Mouse (Mus musculus): ENCODE results near the gene Zfyve19.
A peak's percentile ranks its signal among the peaks of the same experiment; 100 is the strongest.

Gene Zfyve19

DNA sequence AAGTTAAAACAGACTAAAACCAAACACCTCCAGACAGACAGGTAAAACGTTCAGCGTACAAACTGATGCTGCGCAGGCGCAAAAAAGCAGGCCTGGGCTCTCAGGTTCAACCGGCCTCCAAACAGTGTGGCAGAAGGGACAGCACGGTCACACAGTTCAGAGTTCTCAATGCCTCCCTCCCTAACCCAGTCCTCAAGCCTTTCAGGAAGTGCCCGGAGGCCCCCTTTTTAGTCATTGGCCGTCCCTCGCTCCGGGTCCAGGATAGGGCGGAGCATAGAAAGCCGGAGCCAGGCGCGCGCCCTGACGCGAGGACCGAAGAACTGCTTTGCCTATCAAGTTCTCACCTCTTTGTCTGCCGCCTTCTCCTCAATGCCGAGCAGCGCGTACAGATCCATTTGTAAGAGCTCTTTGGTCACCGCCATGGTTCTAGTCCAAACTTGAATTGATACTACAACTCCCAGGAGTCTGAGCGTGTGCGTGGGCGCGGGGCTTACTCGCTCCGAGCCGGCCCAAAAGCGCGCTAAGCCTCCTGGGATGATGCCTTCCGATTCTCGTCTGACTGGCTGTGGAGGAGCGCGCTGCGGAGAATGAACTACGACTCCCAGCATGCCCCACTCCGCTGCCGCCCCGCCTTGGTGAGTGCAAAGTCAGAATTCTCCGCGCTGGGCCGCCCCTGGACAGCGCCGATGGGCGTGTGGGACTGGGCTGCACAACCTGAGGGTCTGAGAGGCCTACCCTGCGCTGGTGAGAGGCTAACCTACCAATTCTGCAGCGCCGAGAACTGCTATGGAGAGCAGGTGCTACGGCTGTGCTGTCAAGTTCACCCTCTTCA is at the start of gene Zfyve19, which contains the start of gene Dnajc17:
Gene Zfyve19, plus strand, starts transcription at position 274 of the 832 bp plus-strand sequence.
Gene Dnajc17, minus strand, starts transcription at position 452 of the 832 bp plus-strand sequence.
- peak; percentile 94 for DNase-seq (ENCODE audit: low read depth)

DNA sequence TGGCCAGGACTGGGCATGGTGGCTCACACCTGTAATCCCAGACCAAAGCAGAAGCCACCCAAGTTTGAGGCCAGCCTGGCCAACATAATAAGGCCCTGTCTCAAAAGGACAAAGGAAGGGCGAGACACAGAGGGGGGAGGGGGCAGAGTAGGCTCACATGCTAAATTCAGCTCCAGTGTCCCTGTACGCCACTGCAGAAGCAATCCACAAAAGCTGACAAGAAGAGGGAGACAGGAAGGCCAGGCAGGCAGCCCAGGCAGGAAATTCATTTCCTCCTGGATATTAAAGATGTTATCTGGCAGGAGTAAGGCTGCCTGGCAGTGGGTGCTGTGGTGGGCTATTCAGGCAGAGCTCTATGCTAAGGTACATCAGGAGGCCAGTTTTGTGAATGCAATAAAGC is 47.2 kb upstream of the Zfyve19 start:
- no peak for DNase-seq (ENCODE audit: low read depth)

DNA sequence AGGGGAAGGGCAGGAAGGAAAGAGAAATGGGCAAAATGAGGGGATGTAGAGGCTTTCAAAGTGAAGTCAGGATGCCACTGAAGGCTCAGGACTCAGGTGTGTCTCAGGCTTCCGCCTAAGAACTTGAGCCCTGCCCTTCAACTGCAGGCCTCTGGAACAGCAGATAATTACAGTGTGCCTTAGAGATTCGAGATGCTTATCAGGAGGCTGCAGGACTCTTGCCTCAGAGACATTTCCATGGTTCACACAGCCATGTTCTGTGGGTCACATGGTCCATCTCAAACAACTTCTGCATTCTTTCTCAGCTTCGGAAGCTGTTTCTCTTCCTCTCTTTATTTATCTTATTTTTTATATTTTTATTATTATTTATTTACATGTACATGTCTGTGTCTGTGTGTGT is 45.3 kb upstream of the Zfyve19 start:
- DNase-seq (ENCODE audit: low read depth), result peak; percentile 64

DNA sequence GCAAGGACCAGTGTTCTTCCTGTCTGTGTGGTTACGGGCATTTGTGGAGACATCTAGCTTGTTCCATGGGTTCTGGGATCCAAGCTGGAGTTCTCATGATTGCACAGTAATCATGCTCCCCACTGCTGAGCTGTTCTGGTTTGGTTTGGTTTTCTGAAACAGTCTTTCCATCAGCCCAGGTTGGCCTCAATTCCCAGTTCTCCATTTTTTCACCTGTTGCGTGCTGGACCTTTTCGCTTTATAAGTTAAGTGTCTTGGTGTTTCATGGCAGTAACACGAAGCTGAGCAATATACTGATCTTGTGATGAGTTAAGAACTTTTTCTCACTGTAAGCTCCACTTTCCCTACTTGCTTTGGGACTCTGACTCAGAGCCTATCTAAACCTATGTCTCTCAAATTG is 44.4 kb upstream of the Zfyve19 start:
- DNase-seq (ENCODE audit: low read depth), result no peak

DNA sequence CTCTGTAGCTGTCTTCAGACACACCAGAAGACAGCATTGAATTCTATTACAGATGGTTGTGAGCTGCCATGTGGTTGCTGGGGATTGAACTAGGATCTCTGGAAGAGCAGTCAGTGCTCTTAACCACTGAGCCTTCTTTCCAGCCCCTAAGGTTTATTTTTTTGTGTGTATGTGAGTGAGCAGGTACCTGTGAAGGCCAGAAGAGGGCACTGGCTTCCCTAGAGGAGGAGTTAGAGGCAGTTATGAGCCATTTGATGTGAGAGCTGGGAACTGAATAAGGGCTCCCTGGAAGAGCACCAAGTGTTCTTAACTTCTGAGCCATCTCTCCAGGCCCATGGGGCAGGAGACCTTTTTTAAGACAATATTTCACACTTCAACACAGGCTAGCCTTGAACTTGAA is 43.0 kb upstream of the Zfyve19 start:
- DNase-seq (ENCODE audit: low read depth), result no peak

DNA sequence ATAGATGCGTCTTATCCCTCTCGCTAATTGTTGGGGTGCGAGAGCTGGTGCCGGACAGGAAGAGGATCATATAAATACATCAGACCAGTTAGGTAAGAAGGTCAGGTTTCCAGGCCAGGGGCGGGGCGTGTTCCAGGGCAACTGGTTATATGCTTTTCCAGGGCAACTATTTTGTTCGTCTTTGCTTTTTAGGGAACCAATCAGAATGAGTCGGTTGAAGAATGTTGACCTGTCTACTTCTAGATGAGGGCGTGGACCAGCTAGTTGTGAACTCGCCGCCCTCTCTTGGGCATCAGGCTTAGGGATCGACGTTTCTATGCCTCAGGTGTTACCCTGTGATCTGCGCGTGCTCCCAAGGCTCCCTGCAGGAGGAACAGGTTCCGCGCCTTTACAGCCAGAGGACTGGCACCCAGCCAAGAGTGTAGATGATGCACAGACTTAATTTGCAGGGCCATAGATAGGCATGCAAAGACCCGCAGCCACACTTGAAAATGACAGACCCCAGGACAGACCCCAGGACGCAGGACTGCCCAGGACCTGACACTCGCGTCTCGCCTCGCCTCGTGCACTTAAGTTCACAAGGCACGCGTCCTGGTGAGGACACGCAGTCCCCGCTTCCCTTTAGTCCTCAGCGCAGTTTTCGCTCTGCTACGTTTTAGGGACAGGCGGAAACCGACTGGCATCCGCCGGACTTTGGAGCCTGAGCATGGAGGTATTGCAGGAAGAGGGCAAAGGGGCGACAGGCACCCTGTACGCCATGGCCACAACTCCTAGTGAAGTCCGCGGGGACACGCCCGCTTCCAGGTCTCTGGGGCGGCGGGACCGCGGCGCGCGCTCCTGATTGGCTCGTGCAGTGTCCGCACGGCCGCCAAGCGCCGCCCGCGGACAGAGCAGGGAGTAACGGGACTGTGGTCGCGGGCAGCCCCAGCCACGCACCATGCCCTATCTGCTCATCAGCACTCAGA is 41.2 kb upstream of the Zfyve19 start, which contains the start of gene Gchfr:
Gene Gchfr, plus strand, starts transcription at position 873 of the 965 bp plus-strand sequence.
- DNase-seq (ENCODE audit: low read depth), result no peak

DNA sequence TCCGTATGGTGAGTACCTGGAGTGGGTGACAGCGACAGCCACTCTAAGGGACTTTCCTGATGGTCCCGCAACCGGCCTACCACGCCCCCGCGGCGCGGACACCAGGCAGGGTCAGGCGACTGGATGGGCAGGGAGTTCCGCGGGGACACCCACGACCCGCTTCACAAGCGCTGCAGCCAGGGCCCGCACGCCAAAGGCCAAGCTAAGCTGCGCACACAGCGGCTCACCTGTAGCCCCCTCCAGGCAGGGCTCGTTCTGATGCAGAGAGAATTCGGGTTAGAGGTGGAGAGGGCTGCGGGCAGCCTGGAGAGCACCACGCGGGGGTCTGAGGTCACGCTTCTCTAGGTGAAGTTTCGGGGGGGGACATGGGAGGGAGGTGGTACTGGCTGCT is 40.6 kb upstream of the Zfyve19 start:
- DNase-seq (ENCODE audit: low read depth), result no peak

DNA sequence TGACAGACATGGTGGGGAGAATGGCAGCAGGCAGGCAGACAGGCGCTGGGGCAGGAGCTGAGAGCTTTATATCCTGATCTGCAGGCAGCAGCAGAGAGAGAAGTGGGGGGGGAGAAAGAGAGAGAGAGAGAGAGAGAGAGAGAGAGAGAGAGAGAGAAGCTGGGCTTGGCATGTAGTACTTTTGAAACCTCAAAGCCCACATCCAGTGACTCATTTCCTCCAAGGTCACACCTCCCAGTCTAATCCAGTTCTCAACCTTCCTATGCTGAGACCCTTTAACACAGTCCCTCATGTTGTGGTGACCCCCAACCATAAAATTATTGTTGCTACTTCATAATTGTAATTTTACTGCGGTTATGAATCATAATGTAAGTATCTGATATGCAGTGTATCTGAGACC is 38.1 kb upstream of the Zfyve19 start:
- no peak for DNase-seq (ENCODE audit: low read depth)

DNA sequence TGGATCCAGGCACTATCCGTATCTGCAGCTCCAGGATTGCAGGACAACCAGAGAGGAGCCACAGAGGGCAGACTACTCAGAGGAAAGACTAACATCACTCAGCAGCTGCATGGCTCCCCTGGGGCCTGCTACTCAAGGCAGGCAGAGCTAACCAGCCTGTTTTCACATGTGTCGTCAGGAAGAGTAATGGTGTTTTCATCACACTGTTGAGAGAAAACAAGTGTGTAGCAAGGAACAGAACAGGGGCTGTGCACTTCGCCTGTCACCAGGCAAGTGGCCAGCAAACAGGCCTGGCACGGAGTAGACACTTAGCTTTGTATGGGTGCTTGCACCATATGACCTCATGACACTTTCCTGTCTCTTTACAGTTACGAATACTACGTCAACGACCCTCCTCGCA is 36.8 kb upstream of the Zfyve19 start:
- DNase-seq (ENCODE audit: low read depth), result no peak

DNA sequence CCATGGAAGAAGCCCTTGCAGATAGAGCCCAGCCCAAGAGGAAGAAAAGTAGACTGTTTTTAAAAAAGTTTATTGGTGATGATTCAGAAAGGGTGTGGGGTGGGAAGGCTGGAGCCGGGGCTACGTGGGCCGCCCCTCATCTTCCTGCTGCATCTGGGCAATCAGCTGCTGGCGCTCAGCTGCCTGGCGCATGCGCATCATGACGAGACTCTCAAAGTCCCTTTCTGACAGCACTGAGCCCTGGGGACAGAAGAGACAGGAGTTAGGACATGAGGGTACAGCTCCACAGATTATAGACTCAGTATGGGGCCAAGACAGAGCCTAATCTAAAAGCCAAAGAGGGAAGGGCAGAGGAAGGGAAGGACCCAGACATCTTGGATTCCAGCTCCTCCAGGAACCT is 36.0 kb upstream of the Zfyve19 start:
- no peak for DNase-seq (ENCODE audit: low read depth)

DNA sequence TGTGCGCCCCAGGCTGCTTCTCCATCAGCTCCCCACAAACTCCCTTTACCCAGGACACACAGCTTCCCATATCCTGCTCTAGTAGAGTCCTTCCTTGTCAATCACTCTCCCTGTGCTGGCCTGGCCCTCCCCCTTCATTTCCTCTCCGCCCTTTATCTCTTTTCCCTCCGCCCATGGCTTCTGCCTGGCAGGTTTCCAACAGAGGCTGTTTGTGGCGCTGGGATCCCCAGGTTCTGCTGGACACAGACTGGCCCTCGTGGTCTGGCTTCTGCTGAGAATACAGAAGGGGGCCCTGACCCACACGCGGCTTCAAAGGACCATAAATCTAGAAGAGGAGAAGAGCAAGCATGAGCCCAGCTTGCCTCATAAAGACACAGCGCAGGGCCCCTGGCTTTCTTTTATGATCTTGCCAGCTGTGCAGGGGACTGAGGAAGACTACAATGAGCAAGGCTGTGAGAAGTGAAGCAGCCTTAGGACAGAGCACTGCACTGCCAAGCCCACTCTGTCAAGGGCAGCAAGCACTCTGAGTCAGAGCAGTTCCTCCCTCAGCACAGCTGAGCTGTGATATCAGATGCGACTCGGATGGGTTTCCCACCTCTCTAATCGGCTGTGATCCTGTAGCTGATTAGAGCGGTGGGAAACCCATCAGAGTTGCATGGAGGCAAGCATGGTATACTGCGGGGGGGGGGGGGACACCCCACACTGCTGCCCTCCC is 35.4 kb upstream of the Zfyve19 start:
- DNase-seq (ENCODE audit: low read depth), result peak; percentile 58

DNA sequence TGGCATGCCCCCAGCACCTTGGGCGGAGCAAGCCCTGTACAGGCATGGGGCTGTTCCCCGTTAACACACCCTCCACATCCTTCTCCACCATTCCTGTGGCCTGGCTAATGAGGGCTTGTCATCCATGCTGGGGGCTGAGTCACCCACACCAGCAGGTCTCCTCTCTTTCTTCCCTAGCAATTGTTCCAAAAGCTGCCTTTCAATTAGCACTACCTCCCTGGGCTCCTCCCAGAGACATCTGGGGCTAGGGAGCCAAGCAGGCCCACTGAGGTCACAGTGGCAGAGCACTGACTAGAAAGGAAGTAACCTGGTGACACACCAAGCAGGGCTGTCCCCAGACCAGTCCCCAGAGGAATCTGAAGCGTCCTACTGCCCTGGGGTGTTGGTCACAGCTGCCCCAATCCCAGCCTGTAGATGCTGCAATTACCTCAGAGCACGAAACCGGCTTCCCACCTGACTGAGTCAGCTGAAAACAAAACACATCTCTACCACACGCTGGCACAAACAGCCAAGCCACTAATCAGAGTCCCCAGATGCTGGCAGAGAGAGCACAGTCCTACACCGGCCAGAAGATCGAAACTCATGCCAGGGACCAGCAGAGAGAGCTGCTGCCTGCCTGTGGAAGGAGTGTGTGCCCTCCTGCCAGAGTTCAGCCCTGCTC is 34.3 kb upstream of the Zfyve19 start, which contains the start of gene Gm14137:
Gene Gm14137, plus strand, starts transcription at position 519 of the 661 bp plus-strand sequence.
- no peak for DNase-seq (ENCODE audit: low read depth)

DNA sequence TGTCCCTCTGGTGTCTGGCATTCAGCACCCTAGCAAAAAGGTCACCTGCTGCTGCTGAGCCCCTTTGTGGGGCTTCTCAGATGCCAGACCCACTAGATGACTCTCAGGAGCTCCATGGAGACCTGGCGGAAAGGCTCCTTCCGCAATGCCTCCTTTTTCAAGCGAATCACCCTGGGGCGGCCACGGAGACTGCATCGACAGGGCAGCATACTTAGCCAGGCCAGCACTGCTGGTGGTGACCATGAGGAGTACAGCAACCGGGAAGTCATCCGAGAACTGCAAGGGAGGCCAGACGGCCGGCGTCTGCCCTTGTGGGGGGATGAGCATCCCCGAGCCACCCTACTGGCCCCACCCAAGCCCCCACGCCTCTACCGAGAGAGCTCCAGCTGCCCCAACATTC is 33.6 kb upstream of the Zfyve19 start:
- DNase-seq (ENCODE audit: low read depth), result no peak

DNA sequence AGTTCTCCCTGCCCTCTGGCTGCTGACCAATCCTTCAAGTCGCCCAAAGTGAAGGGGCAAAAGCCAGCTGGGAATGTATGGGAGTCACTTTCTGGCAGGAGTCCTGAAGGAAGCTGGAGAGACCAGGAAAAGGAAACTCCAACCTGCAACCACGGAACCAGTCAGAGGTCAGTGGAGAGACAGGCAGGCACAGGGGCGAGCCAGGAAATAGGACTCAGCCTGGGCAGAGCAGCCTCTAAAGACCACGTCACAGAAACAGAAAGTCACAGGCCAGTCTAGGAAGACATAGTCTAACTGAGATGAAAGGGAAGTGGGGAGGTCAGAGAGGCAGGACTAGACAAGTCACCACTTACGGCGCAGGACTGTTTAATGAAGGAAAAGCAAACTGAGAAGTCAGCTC is 32.8 kb upstream of the Zfyve19 start:
- DNase-seq (ENCODE audit: low read depth), result no peak

DNA sequence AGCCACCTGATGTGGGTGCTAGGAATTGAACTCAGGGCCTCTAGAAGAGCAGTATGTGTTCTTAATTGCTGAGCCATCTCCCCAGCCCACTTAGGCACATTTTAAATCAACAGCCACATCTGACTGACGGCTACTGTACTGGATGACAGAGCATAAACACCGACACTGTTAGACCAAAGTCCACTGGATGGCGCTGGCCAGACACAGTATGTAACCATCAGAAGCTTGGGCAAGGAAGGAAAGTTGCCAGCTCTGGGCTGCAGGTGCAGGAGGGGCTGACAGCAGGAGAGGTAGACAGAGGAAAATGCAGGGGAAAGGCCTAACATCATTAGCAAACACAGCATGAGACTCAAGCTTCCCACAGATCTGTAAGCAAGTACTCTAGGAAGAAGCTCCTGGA is 31.7 kb upstream of the Zfyve19 start:
- DNase-seq (ENCODE audit: low read depth), result no peak

DNA sequence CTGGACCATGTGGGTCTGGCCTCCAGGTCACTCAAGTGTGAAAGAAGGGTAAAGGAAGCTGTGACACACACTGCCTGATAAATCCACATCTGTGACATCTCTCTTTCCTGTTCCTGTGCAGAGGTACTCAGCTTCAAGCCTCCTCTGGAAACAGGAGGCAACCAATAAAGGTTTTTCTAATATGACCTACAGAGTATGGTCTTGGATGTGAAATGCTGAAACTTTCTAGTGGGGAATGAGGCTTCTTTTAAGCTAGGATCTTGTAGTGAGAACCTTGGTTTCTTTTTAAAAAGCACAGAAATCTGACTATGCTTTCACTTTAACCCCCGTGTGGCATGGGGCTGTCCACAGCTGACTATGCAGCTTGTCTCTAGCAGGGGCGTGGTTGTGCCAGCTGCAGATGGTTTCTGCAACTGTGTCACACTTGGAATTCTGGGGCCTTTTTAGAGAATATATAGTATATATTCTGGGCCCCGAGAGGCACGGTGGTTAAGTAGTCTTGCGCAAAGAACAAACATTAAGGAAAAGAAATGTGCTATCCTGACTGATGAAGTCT is 31.0 kb upstream of the Zfyve19 start:
- no peak for DNase-seq (ENCODE audit: low read depth)

DNA sequence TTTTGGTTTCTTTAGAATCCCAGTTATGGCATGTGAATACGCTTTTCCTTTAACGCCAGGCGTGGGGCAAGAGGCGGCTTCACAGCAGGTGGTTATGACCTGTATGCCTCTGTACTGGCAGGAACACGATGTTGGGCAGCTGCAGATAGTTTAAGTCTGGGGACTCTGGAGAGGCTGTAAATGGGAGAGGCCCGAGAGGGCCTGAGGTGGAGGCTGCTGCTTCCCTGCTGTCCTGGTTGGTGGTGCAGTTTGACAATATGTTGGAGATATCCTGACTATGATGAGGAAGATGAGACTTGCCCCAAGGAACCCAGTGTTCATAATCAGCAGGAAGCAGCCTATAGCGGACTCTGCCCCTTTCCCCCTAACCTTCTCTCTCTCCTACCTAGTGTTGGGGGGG is 25.5 kb upstream of the Zfyve19 start:
- DNase-seq (ENCODE audit: low read depth), result no peak

DNA sequence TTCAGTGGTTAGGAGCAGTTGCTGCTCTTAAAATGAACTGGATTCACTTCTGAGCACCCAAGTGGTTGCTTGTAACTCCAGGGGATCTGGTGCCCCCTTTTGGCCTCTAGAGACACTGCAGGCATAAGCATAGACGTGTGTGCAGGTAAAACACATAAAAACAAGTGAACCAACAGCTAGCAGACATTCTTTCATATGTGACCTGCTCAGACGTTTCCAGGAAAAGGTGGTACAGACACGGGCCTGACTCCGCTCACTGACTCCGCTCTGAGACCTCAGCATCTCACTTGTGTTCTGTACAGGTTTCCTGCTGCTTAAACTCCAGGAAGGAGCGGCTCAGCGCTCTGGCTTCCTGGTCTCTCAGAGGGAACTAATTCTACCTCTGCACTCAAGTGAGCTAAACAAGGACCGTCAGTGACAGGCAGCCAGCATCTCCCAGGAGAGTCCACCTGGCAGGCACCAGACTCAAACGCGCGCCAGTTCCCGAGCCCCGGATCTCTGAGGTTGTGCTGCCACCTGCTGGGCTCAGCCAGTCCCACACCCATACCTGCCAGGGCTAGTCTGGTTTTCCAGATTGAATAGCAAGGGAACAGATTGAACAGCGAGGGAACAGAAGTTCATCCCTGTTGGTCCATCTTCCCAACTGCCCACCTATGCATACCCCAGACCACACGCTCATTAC is 19.2 kb upstream of the Zfyve19 start:
- DNase-seq (ENCODE audit: low read depth), result peak; percentile 79

DNA sequence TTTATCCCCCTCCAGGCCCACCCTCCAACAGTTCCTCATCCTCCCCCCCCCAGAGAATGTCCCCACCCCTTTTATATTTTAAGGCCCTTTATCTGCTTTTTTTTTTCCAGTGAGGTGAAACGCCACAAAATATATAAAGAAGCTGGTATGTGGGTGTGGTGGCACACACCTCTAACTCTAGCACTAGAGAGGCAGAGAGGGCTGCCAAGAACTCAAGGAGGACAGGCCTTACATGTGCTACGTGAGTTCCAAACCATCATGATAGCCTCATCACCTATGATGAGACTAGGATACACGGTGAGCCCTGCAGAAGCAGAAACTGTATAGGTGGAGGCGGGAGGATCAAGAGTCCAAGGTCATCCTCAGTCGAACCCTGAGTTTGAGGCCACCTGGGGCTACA is 17.4 kb upstream of the Zfyve19 start:
- DNase-seq (ENCODE audit: low read depth), result no peak

DNA sequence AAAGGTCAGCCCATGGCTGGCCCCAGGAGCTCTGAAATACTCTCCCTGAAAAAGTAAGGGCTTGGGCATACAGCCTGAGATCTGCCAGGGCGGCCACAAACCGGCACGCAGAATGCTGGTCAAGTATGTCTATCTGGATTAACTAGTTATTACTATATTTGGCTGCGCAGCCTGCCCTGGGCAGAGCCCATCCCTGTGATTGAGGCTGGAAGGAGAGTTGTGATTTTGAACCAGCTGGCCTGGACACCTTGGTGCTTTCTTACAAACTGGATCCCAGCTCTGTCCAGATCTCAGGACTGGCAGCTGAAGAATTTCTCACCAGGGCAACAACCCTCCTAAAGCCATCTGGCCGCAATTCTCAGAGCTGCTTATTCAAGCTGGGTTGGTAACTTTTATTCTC is 14.3 kb upstream of the Zfyve19 start:
- no peak for DNase-seq (ENCODE audit: low read depth)

Measured in c-Kit-positive CD71-positive TER-119-negative erythroid progenitor cells, embryonic 14.5 days (primary cell).